Mouse (Mus musculus): ENCODE data around the gene Myo9b.

GRCm38 (mm10) chr8:71351117-71351516 is 78.6 kb downstream of the Myo9b start:
- TF ChIP-seq CTCF (IDR thresholded peaks at IDR 0.05; ENCODE audit: low read depth) (no peak), EP300 (optimal IDR thresholded peaks at IDR 0.05) (no peak)
